Mouse (Mus musculus) megakaryocyte, adult 5-6 weeks (primary cell): ENCODE results near the gene Cfi. TPM values are rescaled to one million over a fixed set of nuclear protein-coding genes. Genes with fewer than 3 reads are reported as not detected.
A peak's percentile ranks its signal among the peaks of the same experiment; 100 is the strongest.

ENCODE experiments used
- ATAC-seq: 2 replicates; pipeline ENCODE4 v1.8.0; 2016; ENCODE audit warnings: mild to moderate bottlenecking, inconsistent platforms; ENCODE audit not compliant: poor library complexity, severe bottlenecking
- total RNA-seq, 2 experiments: library from RNA; stranded (forward) in 1 of 2; stranded (reverse) in 1 of 2; fragments of 153-499, 151-499 nt in 1 of 2; fragments of 221-1000, 200-1000 nt in 1 of 2; gene quantifications; 2 replicates each; pipeline versions ENCODE4 v1.2.3 to v1.2.4; 2015 to 2017

Gene Cfi
- total RNA-seq, 2 experiments from 2014 or later = not detected

GRCm38 (mm10) chr3:129863698-129864097, 28.0 kb downstream of the Cfi start:
- ATAC-seq = peak; percentile 69

- ATAC-seq = no peak
Measured at GRCm38 (mm10) chr3:129877327-129877726, 41.6 kb downstream of the Cfi start.

GRCm38 (mm10) chr3:129878405-129879021, 42.8 kb downstream of the Cfi start, which contains the start of gene Pla2g12a:
Gene Pla2g12a, plus strand, starts transcription at chr3:129878606.
- ATAC-seq = peak; percentile 72

GRCm38 (mm10) chr3:129879131-129879757, 43.6 kb downstream of the Cfi start:
- peak; percentile 34 for ATAC-seq

GRCm38 (mm10) chr3:129879913-129880312, 44.2 kb downstream of the Cfi start:
- ATAC-seq = no peak

- ATAC-seq = no peak
Measured at GRCm38 (mm10) chr3:129880925-129881593, 45.4 kb downstream of the Cfi start.

- no peak for ATAC-seq
Measured at GRCm38 (mm10) chr3:129885577-129885976, 49.9 kb downstream of the Cfi start.

GRCm38 (mm10) chr3:129886430-129886829, 50.7 kb downstream of the Cfi start:
- ATAC-seq = no peak

GRCm38 (mm10) chr3:129887779-129888517, 52.3 kb downstream of the Cfi start:
- ATAC-seq = no peak

GRCm38 (mm10) chr3:129892003-129892402, 56.3 kb downstream of the Cfi start:
- ATAC-seq = no peak

GRCm38 (mm10) chr3:129893143-129893542, 57.5 kb downstream of the Cfi start:
- ATAC-seq = no peak

GRCm38 (mm10) chr3:129896591-129896990, 60.9 kb downstream of the Cfi start:
- ATAC-seq = no peak

GRCm38 (mm10) chr3:129898886-129899285, 63.2 kb downstream of the Cfi start:
- no peak for ATAC-seq

- peak; percentile 88 for ATAC-seq
Measured at GRCm38 (mm10) chr3:129901271-129901809, 65.7 kb downstream of the Cfi start, which contains the start of gene Casp6. Gene Casp6, plus strand, starts transcription at chr3:129901425.

- no peak for ATAC-seq
Measured at GRCm38 (mm10) chr3:129903369-129903768, 67.7 kb downstream of the Cfi start.

- ATAC-seq = no peak
Measured at GRCm38 (mm10) chr3:129903866-129904265, 68.2 kb downstream of the Cfi start.

GRCm38 (mm10) chr3:129904381-129905132, 68.9 kb downstream of the Cfi start:
- ATAC-seq = peak; percentile 64

GRCm38 (mm10) chr3:129912025-129912424, 76.3 kb downstream of the Cfi start:
- ATAC-seq = no peak

GRCm38 (mm10) chr3:129913241-129913640, 77.6 kb downstream of the Cfi start:
- ATAC-seq = no peak

- no peak for ATAC-seq
Measured at GRCm38 (mm10) chr3:129917424-129917823, 81.7 kb downstream of the Cfi start.
